Comparison of ENCODE assay signal across 21 mouse cellular contexts in genomic region chr12:84918809-84919208, GRCm38 (mm10). TPM values are rescaled to one million over a fixed set of nuclear protein-coding genes. Genes with fewer than 3 reads are reported as not detected.
DNase-seq lines count a peak whose midpoint lies in the region; ATAC-seq and TF ChIP-seq lines count a peak whose summit lies in the region.
"Had no signal": no experiment of that assay in that cellular context is flagged by ENCODE, and none has a peak within 500 bp of the region (broad histone marks: within the 10 kb centered on the region; RNA-seq: fewer than 3 reads in every experiment).

No protein-coding gene starts in this region.

- H3K4me3 ChIP-seq in hindbrain, postnatal 0 days (ENCODE audit: low read length), result no peak overlapping the region
- H3K4me3 ChIP-seq: embryonic facial prominence, embryonic 15.5 days; forebrain, embryonic 12.5 days; heart, embryonic 13.5 days; hindbrain, embryonic 12.5 days had no signal

- 0 out of 2 replicates have a peak, but pooled peaks cover 3% of the 10 kb centered on the region for H3K4me1 ChIP-seq in hindbrain, postnatal 0 days (ENCODE audit: insufficient read depth, low read length)
- H3K4me1 ChIP-seq: forebrain, embryonic 12.5 days; hindbrain, embryonic 12.5 days had no signal

- H3K9me3 ChIP-seq in hindbrain, postnatal 0 days (ENCODE audit: low read length), result no peaks in the 10 kb centered on the region
- H3K9me3 ChIP-seq: embryonic facial prominence, embryonic 15.5 days; forebrain, embryonic 12.5 days; heart, embryonic 13.5 days; hindbrain, embryonic 12.5 days had no signal

- H3K9ac ChIP-seq in hindbrain, postnatal 0 days (replicated peaks; ENCODE audit: low read length), result no peak overlapping the region
- H3K9ac ChIP-seq: embryonic facial prominence, embryonic 15.5 days; forebrain, embryonic 12.5 days; heart, embryonic 13.5 days; hindbrain, embryonic 12.5 days had no signal

- no peak overlapping the region for H3K4me2 ChIP-seq in hindbrain, postnatal 0 days (ENCODE audit: low read depth, low read length)
- H3K4me2 ChIP-seq: embryonic facial prominence, embryonic 15.5 days; forebrain, embryonic 12.5 days; heart, embryonic 13.5 days; hindbrain, embryonic 12.5 days had no signal

- WGBS in hindbrain, postnatal 0 days, result 86% methylated on average over 6 of the region's 6 CpGs

- H3K36me3 ChIP-seq in hindbrain, postnatal 0 days (ENCODE audit: insufficient read depth, low read length), result peaks cover 36% of the 10 kb centered on the region

- DNase-seq in cerebellum, adult 11 months, result peak; percentile 22
- no peak for DNase-seq in cerebellum, postnatal 4 days (ENCODE audit: low spot score in 2 of 2)
- peak; percentile 51 for DNase-seq in brain, adult 2 months (ENCODE audit: low read depth, low spot score)
- DNase-seq in cerebellum, adult 9-10 months, result peak; percentile 46
- DNase-seq in fat pad, adult 2 months (ENCODE audit: extremely low read depth, low read depth, low spot score), result peak; percentile 59
- DNase-seq in hindbrain, postnatal 0 days (ENCODE audit: low spot score), result no peak
- DNase-seq in embryo, embryonic 11 days, result no peak
- DNase-seq: adrenal gland, postnatal 14 days; gastrocnemius, postnatal 14 days; heart, postnatal 4 days; kidney, adult 11 months; kidney, adult 9 months had no signal

- TF ChIP-seq CTCF in hindbrain, postnatal 0 days (IDR thresholded peaks at IDR 0.05; ENCODE audit: low read depth), result no peak

- no peak for ATAC-seq in hindbrain, postnatal 0 days
- ATAC-seq: activated CD4-positive, CD25-positive, alpha-beta regulatory T cell, adult 4 months; forebrain, embryonic 16.5 days; hindbrain, embryonic 16.5 days had no signal

- no peaks in the 10 kb centered on the region for H3K27me3 ChIP-seq in hindbrain, postnatal 0 days (ENCODE audit: insufficient read depth, low read length)
- H3K27me3 ChIP-seq: embryonic facial prominence, embryonic 15.5 days; forebrain, embryonic 12.5 days; heart, embryonic 13.5 days; hindbrain, embryonic 12.5 days; Patski had no signal

- no peak overlapping the region for H3K27ac ChIP-seq in hindbrain, postnatal 0 days
- H3K27ac ChIP-seq: embryonic facial prominence, embryonic 15.5 days; forebrain, embryonic 12.5 days; heart, embryonic 13.5 days; hindbrain, embryonic 12.5 days had no signal

RNA-seq across cellular contexts. Expression of gene Ltbp2, which starts 42.5 kb away (rescaled TPM):
- total RNA-seq in hindbrain, postnatal 0 days (2014; rRNA removed), result 0.43 and 2.9 TPM in 2 replicates
- polyA plus RNA-seq in hindbrain, postnatal 0 days (2015; fragmentation: Nextera tagmentation; extraction: Ambion mirVana), result 0.08 and 0.21 TPM in 2 replicates
- total RNA-seq: granulocyte monocyte progenitor cell, adult 5-6 weeks had no signal
- polyA plus RNA-seq: activated CD4-positive, CD25-positive, alpha-beta regulatory T cell, adult 4 months had no signal

RNA-seq across cellular contexts. Expression of gene Fcf1, which starts 51.9 kb away (rescaled TPM):
- total RNA-seq in hindbrain, postnatal 0 days (2014; rRNA removed), result 24.9 and 31.3 TPM in 2 replicates
- polyA plus RNA-seq in hindbrain, postnatal 0 days (2015; fragmentation: Nextera tagmentation; extraction: Ambion mirVana), result 69.7 and 78.5 TPM in 2 replicates

RNA-seq across cellular contexts. Expression of gene Arel1, which starts 51.9 kb away (rescaled TPM):
- 83.7 and 86.6 TPM in 2 replicates for total RNA-seq in hindbrain, postnatal 0 days (2014; rRNA removed)
- polyA plus RNA-seq in hindbrain, postnatal 0 days (2015; fragmentation: Nextera tagmentation; extraction: Ambion mirVana), result 27.5 and 27.6 TPM in 2 replicates

Comparison
In these comparisons a context has a peak if more than half of its experiments do, and no peak if none do; other contexts are left out.
1. DNase-seq: peak in cerebellum, adult 11 months (single experiment), brain, adult 2 months (single experiment), cerebellum, adult 9-10 months (single experiment) and fat pad, adult 2 months (single experiment); none in cerebellum, postnatal 4 days (0 of 2), hindbrain, postnatal 0 days (single experiment) and embryo, embryonic 11 days (single experiment).